Mouse (Mus musculus): Measurements from ENCODE around the gene Nxph1. TPM values are rescaled to one million over a fixed set of nuclear protein-coding genes. Genes with fewer than 3 reads are reported as not detected.

Gene Nxph1
- polyA plus RNA-seq, 1 experiment from 2014 or later, result not detected

DNA sequence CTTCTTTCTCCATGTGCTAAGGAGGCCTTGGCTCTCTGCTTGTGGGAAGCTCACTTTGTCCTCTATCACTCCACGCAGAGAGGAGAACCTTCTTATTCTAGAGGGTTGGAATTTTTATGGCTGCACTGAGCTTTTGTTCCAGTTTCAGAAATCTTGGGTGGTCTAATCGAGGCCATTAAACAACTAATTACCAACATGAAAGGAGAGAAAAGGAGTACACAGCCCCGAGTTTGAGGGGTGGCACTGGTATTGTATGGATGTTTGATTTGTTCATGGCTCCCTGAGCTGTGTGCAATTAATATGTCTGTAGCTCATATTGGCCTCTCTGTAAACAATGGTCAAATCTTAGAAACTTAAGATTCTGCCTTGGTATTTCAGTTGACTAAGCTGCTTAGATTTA lies 54.5 kb downstream of the Nxph1 start:
- H3K27me3 ChIP-seq (replicated peaks; ENCODE audit: insufficient read depth, low read length), result no peaks in the 10 kb centered on the region
- TF ChIP-seq CTCF (IDR thresholded peaks at IDR 0.05) (no peak), EP300 (IDR thresholded peaks at IDR 0.05) (no peak)
- ATAC-seq (no peak), DNase-seq (ENCODE audit: low spot score) (no peak)
- no peak overlapping the region for H3K4me2 ChIP-seq (replicated peaks; ENCODE audit: low read depth, low read length)
- H3K4me3 ChIP-seq (ENCODE audit: low read depth, low read length), result no peak overlapping the region
- no peak overlapping the region for H3K9ac ChIP-seq (replicated peaks; ENCODE audit: low read depth)
- H3K9me3 ChIP-seq (ENCODE audit: low read length), result no peaks in the 10 kb centered on the region
- H3K4me1 ChIP-seq (ENCODE audit: insufficient read depth, low read depth, low read length), result no peaks in the 10 kb centered on the region
- no peak overlapping the region for H3K27ac ChIP-seq (ENCODE audit: low read length)
- no peaks in the 10 kb centered on the region for H3K36me3 ChIP-seq (ENCODE audit: insufficient read depth, low read length)
- 57% methylated on average over 3 of the region's 3 CpGs for WGBS

DNA sequence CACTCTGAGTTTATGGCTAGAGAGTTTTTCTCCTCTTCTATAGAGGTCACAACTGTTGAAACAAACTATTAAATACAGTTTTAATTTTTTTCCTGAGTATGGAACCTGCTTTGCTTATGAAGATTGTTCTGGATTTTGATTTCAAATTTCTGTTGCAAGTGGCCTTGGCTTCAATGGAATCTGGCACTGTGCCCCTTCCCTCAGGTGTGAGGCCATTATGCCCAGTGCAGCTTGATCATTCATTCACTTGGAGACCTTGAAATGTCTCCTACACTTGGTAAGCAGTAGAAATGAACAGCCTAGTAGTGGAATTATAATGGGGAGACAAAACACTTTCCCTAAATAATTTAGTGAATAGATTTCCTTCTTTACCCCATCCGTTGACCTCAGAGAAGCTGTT lies 78.4 kb downstream of the Nxph1 start:
- WGBS, result 76% methylated on average over 1 of the region's 1 CpGs
- ATAC-seq (no peak), DNase-seq (ENCODE audit: low spot score) (no peak)
- H3K9me3 ChIP-seq (ENCODE audit: low read length), result no peaks in the 10 kb centered on the region
- no peaks in the 10 kb centered on the region for H3K27me3 ChIP-seq (replicated peaks; ENCODE audit: insufficient read depth, low read length)
- no peaks in the 10 kb centered on the region for H3K4me1 ChIP-seq (ENCODE audit: insufficient read depth, low read depth, low read length)
- H3K4me2 ChIP-seq (replicated peaks; ENCODE audit: low read depth, low read length), result no peak overlapping the region
- no peak overlapping the region for H3K4me3 ChIP-seq (ENCODE audit: low read depth, low read length)
- H3K36me3 ChIP-seq (ENCODE audit: insufficient read depth, low read length), result no peaks in the 10 kb centered on the region
- no peak for TF ChIP-seq CTCF (IDR thresholded peaks at IDR 0.05)
- TF ChIP-seq EP300 (IDR thresholded peaks at IDR 0.05), result no peak
- no peak overlapping the region for H3K27ac ChIP-seq (ENCODE audit: low read length)
- no peak overlapping the region for H3K9ac ChIP-seq (replicated peaks; ENCODE audit: low read depth)

DNA sequence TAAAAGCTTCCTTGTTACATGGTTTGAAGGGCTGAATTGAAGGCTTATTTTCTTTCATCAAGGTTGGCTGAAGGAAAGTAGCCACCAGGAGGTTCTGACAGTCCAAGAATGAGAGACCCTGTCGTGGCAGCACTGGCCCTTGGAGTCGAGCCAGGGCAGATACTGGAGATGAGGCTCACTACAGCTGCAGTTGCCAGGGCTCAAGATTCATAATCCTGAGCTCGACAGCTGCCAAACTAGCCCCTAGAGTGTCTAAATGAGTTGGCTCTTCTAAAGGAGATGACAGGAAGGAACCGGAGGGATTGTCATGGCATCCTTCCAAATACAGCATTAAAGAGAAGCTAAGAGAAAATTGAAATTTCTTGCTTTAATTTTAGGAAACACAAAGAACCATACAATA lies 78.9 kb downstream of the Nxph1 start:
- ATAC-seq, result no peak
- WGBS, result 50% methylated on average over 4 of the region's 4 CpGs
- no peak overlapping the region for H3K9ac ChIP-seq (replicated peaks; ENCODE audit: low read depth)
- TF ChIP-seq CTCF (IDR thresholded peaks at IDR 0.05) (no peak), EP300 (IDR thresholded peaks at IDR 0.05) (no peak)
- peak; percentile 31 for DNase-seq (ENCODE audit: low spot score)
- no peak overlapping the region for H3K27ac ChIP-seq (ENCODE audit: low read length)
- no peaks in the 10 kb centered on the region for H3K36me3 ChIP-seq (ENCODE audit: insufficient read depth, low read length)
- no peaks in the 10 kb centered on the region for H3K27me3 ChIP-seq (replicated peaks; ENCODE audit: insufficient read depth, low read length)
- H3K4me2 ChIP-seq (replicated peaks; ENCODE audit: low read depth, low read length), result no peak overlapping the region
- H3K4me1 ChIP-seq (ENCODE audit: insufficient read depth, low read depth, low read length), result no peaks in the 10 kb centered on the region
- no peak overlapping the region for H3K4me3 ChIP-seq (ENCODE audit: low read depth, low read length)
- no peaks in the 10 kb centered on the region for H3K9me3 ChIP-seq (ENCODE audit: low read length)

DNA sequence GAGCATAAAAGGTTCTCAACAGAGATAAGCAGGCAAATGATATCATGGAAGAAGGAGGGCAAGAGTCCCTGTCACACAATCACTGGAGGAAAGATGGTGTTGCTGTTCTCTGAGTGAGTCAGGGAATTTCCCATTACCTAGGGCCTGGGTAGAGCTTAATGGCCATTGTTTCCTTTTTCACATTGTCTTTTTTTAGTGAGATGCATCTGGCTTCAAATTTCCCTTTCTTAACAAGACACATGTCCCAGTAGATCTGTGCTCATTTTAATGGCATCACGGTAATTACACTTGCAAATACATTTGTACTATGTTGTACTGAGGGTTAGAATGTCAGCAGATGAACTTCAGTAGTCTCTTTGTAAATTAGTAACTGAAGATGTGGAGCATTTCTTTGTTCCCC lies 80.3 kb downstream of the Nxph1 start:
- Histone ChIP-seq H3K36me3 (ENCODE audit: insufficient read depth, low read length) (no peaks in the 10 kb centered on the region), H3K4me1 (ENCODE audit: insufficient read depth, low read depth, low read length) (no peaks in the 10 kb centered on the region), H3K4me3 (ENCODE audit: low read depth, low read length) (no peak overlapping the region), H3K27me3 (replicated peaks; ENCODE audit: insufficient read depth, low read length) (no peaks in the 10 kb centered on the region), H3K9ac (replicated peaks; ENCODE audit: low read depth) (no peak overlapping the region), H3K4me2 (replicated peaks; ENCODE audit: low read depth, low read length) (no peak overlapping the region), H3K9me3 (ENCODE audit: low read length) (no peaks in the 10 kb centered on the region), H3K27ac (ENCODE audit: low read length) (no peak overlapping the region)
- TF ChIP-seq EP300 (IDR thresholded peaks at IDR 0.05) (no peak), CTCF (IDR thresholded peaks at IDR 0.05) (no peak)
- no peak for ATAC-seq
- no peak for DNase-seq (ENCODE audit: low spot score)
- WGBS, result 66% methylated on average over 1 of the region's 1 CpGs

DNA sequence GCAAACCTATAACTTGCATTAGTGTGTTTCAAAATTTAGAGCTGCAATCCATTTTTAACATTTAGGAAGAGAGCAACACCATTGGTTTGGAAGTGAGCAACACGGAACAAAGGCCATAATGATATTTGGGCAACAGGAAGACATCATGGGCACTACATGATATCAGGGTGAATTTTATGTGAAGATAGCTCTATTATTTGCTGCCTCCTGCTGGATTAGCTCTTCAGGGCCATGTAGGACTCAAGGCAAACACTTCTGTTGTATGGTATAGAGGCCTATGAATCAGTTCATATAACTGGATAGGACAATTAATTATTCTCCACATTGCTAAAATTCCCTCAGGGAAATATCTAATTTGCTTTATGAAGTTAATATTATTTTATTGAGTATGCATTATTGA lies 91.1 kb downstream of the Nxph1 start:
- Histone ChIP-seq H3K4me1 (ENCODE audit: insufficient read depth, low read depth, low read length) (no peaks in the 10 kb centered on the region), H3K4me2 (replicated peaks; ENCODE audit: low read depth, low read length) (no peak overlapping the region), H3K27ac (ENCODE audit: low read length) (no peak overlapping the region), H3K27me3 (replicated peaks; ENCODE audit: insufficient read depth, low read length) (no peaks in the 10 kb centered on the region), H3K9ac (replicated peaks; ENCODE audit: low read depth) (no peak overlapping the region), H3K4me3 (ENCODE audit: low read depth, low read length) (no peak overlapping the region), H3K9me3 (ENCODE audit: low read length) (no peaks in the 10 kb centered on the region), H3K36me3 (ENCODE audit: insufficient read depth, low read length) (no peaks in the 10 kb centered on the region)
- TF ChIP-seq CTCF (IDR thresholded peaks at IDR 0.05) (no peak), EP300 (IDR thresholded peaks at IDR 0.05) (no peak)
- no peak for DNase-seq (ENCODE audit: low spot score)
- WGBS, result 93% methylated on average over 1 of the region's 1 CpGs
- ATAC-seq, result no peak

DNA sequence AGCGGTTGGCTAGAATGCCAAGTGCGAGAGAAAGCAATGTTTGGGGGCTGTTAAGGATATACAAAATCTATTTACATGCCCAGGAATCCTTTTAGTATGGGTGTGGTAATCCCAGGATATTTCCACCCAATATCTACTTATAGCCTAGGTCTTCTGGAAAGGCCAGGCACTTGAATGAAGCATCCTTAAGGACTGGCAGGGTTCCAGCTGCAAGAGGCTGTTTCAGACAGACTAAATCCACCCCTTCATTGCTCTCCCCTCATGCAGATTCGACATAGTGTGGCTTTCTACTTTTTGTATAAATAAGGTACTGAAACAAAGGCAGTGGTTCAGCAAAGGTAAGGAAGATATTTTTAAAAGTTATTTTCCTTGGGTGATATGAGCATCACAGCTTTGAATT lies 92.8 kb downstream of the Nxph1 start:
- H3K4me2 ChIP-seq (replicated peaks; ENCODE audit: low read depth, low read length), result no peak overlapping the region
- TF ChIP-seq EP300 (IDR thresholded peaks at IDR 0.05) (no peak), CTCF (IDR thresholded peaks at IDR 0.05) (no peak)
- no peak for DNase-seq (ENCODE audit: low spot score)
- no peaks in the 10 kb centered on the region for H3K4me1 ChIP-seq (ENCODE audit: insufficient read depth, low read depth, low read length)
- no peak overlapping the region for H3K27ac ChIP-seq (ENCODE audit: low read length)
- H3K36me3 ChIP-seq (ENCODE audit: insufficient read depth, low read length), result no peaks in the 10 kb centered on the region
- H3K9ac ChIP-seq (replicated peaks; ENCODE audit: low read depth), result no peak overlapping the region
- H3K27me3 ChIP-seq (replicated peaks; ENCODE audit: insufficient read depth, low read length), result no peaks in the 10 kb centered on the region
- H3K4me3 ChIP-seq (ENCODE audit: low read depth, low read length), result no peak overlapping the region
- no peaks in the 10 kb centered on the region for H3K9me3 ChIP-seq (ENCODE audit: low read length)
- ATAC-seq, result no peak
- 57% methylated on average over 3 of the region's 3 CpGs for WGBS

DNA sequence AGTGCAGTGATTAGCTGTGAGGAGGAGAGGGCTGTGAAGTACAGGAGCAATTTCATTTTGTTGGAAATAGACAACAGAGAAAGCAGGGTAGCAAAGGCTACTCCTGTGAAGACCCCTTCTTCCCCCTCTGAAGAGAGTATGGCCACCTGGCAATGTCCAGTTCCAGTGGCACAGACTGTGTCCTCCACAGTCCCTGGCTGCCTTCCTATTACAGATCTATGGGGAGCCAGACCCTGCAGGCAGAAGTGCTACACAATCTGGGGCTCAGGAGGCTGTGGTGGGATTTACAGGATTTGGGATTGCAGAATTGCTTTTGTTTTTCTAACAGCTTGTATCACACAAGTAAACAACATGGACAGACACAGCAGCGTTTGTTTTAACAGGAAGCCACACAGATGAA lies 94.2 kb downstream of the Nxph1 start:
- Histone ChIP-seq H3K27me3 (replicated peaks; ENCODE audit: insufficient read depth, low read length) (no peaks in the 10 kb centered on the region), H3K27ac (ENCODE audit: low read length) (no peak overlapping the region), H3K36me3 (ENCODE audit: insufficient read depth, low read length) (no peaks in the 10 kb centered on the region), H3K4me1 (ENCODE audit: insufficient read depth, low read depth, low read length) (no peaks in the 10 kb centered on the region), H3K9ac (replicated peaks; ENCODE audit: low read depth) (no peak overlapping the region), H3K9me3 (ENCODE audit: low read length) (no peaks in the 10 kb centered on the region), H3K4me2 (replicated peaks; ENCODE audit: low read depth, low read length) (no peak overlapping the region), H3K4me3 (ENCODE audit: low read depth, low read length) (no peak overlapping the region)
- 14% methylated on average over 1 of the region's 1 CpGs for WGBS
- DNase-seq (ENCODE audit: low spot score), result no peak
- TF ChIP-seq EP300 (IDR thresholded peaks at IDR 0.05), result no peak
- no peak for TF ChIP-seq CTCF (IDR thresholded peaks at IDR 0.05)
- ATAC-seq, result no peak
